Mouse (Mus musculus): ENCODE data around the gene R3hdm4. TPM values are rescaled to one million over a fixed set of nuclear protein-coding genes. Genes with fewer than 3 reads are reported as not detected.
"Not testable (repeated sequence)": the region's sequence is repeated elsewhere in the genome, so short reads cannot be mapped to it uniquely, and the experiment has no call there.

The R3hdm4 gene
- polyA plus RNA-seq, 1 experiment from 2014 or later, result 228 TPM

DNA sequence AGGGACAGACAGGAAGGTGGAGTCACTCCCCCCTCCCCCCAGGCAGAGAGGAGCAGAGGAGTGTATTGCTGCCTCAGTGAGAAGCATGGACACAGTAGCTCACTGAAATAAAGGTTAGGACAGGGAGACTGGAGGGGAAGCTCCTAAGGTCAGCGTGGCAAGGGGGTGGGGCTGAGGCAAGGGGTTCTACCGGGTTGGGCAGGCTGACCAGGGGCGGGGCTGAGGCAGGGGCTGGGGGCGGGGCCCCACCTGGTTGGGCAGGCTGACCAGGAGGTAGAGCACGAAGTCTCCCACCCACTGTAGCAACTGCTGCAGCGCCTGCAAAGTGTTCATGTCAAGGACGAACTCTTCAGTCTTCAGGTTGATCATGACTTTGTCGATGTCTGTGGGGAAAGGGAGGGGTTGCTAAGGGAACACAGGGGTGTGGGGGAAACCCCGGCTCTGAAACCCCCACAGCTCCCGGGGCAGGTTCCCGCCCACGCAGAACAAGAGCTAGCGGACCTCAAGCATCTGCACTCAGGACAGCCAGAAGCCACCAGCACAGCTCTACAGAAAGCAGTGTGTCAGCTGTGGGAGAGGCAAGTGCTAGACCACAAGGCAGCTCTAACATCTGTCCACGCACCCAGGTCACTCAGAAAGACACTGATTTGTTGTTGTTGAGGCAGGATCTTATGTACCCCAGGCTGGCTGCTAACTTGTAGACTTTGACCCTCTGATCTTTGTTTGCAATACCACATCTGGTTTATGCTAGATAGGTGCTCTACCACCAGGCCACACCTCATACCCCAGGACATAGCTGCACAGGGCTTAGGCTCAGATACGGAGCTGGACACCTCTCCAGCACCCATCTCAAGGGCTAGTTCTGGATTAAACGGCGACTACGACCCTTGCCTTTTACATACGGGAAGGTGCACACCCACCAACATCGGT lies 23.4 kb downstream of the R3hdm4 start:
- 56% methylated on average over 20 of the region's 20 CpGs for WGBS

DNA sequence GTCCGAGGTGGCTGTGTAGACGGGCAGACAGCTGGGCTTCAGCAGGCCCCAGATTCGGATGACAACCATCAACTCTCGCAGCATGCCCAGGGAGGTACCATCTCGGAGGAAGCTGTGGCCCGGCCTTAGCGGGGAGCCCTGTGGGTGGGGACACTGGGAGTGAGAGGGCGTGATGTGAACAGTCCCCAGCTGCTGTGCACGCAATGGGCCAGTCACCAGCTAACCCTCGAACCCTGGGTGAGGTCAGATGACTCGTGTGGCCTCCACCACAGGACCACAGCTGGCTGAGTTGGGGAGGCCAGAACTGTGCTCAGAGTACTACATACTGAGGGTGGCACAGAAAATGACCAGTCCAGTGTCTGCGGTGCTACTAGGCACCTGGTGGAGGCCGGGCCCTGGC lies 24.2 kb downstream of the R3hdm4 start:
- 89% methylated on average over 13 of the region's 13 CpGs for WGBS
- peaks cover 59% of the 10 kb centered on the region for H3K36me3 ChIP-seq (replicated peaks; ENCODE audit: control insufficient read depth, insufficient read depth)
- DNase-seq (ENCODE audit: low spot score) (no peak), ATAC-seq (ENCODE audit: low FRiP score) (no peak)
- no peak overlapping the region for H3K27ac ChIP-seq
- peaks cover 8% of the 10 kb centered on the region; the same call in 1 of the 2 replicates for H3K4me1 ChIP-seq (replicated peaks; ENCODE audit: control insufficient read depth, insufficient read depth, low read length)
- no peak overlapping the region for H3K4me2 ChIP-seq (replicated peaks)
- H3K27me3 ChIP-seq (ENCODE audit: control insufficient read depth, insufficient read depth, low read length), result no peaks in the 10 kb centered on the region
- no peaks in the 10 kb centered on the region for H3K9me3 ChIP-seq (ENCODE audit: control insufficient read depth, low read length)
- no peak overlapping the region for H3K4me3 ChIP-seq (replicated peaks; ENCODE audit: low read length)
- no peak overlapping the region for H3K9ac ChIP-seq

More for the DNA sequence above, 23.4 kb downstream of the R3hdm4 start:
- no peaks in the 10 kb centered on the region for H3K27me3 ChIP-seq (ENCODE audit: control insufficient read depth, insufficient read depth, low read length)
- H3K4me1 ChIP-seq (replicated peaks; ENCODE audit: control insufficient read depth, insufficient read depth, low read length), result peaks cover 8% of the 10 kb centered on the region; the same call in 1 of the 2 replicates
- no peak for DNase-seq (ENCODE audit: low spot score)
- no peak overlapping the region for H3K4me2 ChIP-seq (replicated peaks)
- no peak for ATAC-seq (ENCODE audit: low FRiP score)
- no peak overlapping the region; the same call in 1 of the 2 replicates for H3K9ac ChIP-seq
- peaks cover 65% of the 10 kb centered on the region for H3K36me3 ChIP-seq (replicated peaks; ENCODE audit: control insufficient read depth, insufficient read depth)
- no peak overlapping the region for H3K4me3 ChIP-seq (replicated peaks; ENCODE audit: low read length)
- no peaks in the 10 kb centered on the region for H3K9me3 ChIP-seq (ENCODE audit: control insufficient read depth, low read length)
- no peak overlapping the region for H3K27ac ChIP-seq

DNA sequence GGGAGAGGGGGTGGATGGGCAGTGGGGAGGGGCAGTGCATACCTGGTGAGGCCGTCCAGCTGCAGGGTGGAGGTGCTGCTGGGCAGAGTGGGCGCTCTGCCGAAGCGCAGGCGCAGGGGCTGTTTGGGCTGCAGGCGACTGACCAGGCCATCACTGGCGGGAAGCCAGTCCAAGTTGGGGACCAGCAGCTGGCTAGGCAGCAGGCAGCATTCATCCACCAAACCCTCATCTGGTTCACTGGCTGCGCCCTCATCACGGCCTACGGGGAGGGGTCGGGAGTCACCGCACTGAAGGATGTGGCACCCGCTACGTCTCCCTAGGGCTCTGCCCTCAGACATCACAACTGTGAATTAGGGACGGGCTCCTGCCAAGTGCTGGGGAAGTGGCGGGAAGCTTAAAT lies 24.7 kb downstream of the R3hdm4 start:
- no peak overlapping the region for H3K9ac ChIP-seq
- no peak overlapping the region for H3K27ac ChIP-seq
- H3K4me2 ChIP-seq (replicated peaks), result no peak overlapping the region
- no peaks in the 10 kb centered on the region for H3K9me3 ChIP-seq (ENCODE audit: control insufficient read depth, low read length)
- ATAC-seq (ENCODE audit: low FRiP score) (no peak), DNase-seq (ENCODE audit: low spot score) (no peak)
- peaks cover 6% of the 10 kb centered on the region; the same call in 1 of the 2 replicates for H3K4me1 ChIP-seq (replicated peaks; ENCODE audit: control insufficient read depth, insufficient read depth, low read length)
- H3K27me3 ChIP-seq (ENCODE audit: control insufficient read depth, insufficient read depth, low read length), result no peaks in the 10 kb centered on the region
- H3K4me3 ChIP-seq (replicated peaks; ENCODE audit: low read length), result no peak overlapping the region
- WGBS, result 89% methylated on average over 16 of the region's 16 CpGs
- H3K36me3 ChIP-seq (replicated peaks; ENCODE audit: control insufficient read depth, insufficient read depth), result peaks cover 54% of the 10 kb centered on the region

DNA sequence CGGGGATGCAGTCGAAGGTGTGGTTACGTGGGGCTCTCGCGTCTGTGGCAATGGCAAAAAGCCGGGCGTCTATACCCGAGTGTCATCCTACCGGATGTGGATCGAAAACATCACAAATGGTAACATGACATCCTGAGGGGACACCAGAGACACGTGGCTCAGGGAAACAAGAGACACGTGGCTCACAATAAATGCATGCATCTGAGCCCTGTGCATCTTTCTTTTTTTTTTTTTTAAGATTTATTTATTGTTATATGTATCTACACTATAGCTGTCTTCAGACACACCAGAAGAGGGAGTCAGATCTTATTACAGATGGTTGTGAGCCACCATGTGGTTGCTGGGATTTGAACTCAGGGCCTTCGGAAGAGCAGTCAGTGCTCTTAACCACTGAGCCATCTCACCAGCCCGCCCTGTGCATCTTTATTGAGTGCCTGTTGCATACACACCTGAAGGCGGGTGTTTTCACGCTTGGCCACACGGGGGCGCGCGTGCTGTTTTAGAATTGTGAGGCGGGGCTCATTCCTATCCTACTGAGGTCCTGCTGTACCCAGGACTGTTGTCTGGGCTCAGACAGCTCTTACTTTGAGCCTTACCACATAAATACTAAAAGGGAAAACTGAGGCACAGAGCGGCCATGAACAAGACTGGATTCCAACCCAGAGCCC lies 28.4 kb downstream of the R3hdm4 start:
- ATAC-seq (ENCODE audit: low FRiP score), result peak; percentile 21; the same call in 1 of the 2 replicates
- peak; percentile 79 for DNase-seq (ENCODE audit: low spot score)
- 46% methylated on average over 22 of the region's 22 CpGs for WGBS
- H3K27ac ChIP-seq; H3K27me3 ChIP-seq (ENCODE audit: control insufficient read depth, insufficient read depth, low read length); H3K4me3 ChIP-seq (replicated peaks; ENCODE audit: low read length); H3K4me2 ChIP-seq (replicated peaks); H3K4me1 ChIP-seq (replicated peaks; ENCODE audit: control insufficient read depth, insufficient read depth, low read length); H3K9me3 ChIP-seq (ENCODE audit: control insufficient read depth, low read length); H3K9ac ChIP-seq: not testable (repeated sequence)
- H3K36me3 ChIP-seq (replicated peaks; ENCODE audit: control insufficient read depth, insufficient read depth), result peaks cover 31% of the 10 kb centered on the region

DNA sequence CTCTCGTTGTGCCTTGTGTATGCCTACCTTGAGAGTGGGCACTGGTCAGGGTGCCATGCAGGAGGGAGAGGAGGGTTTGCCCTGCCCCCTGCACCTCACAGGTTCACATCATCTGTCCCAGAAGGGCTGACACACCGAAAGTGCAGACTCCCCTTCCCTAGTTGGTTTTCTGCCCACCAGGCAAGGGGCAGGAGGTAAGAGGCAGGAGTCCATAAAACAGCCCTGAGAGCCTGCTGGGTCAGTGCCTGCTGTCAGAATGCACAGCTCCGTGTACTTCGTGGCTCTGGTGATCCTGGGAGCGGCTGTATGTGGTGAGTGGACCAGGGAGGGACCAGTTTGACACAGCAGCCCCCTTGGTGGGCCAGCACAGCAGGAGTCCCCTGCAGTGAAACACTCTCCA lies 30.3 kb downstream of the R3hdm4 start, which contains the start of gene Cfd:
Gene Cfd, plus strand, starts transcription at position 184 of the 400 bp plus-strand sequence.
- Histone ChIP-seq H3K4me1 (replicated peaks; ENCODE audit: control insufficient read depth, insufficient read depth, low read length) (no peaks in the 10 kb centered on the region), H3K36me3 (replicated peaks; ENCODE audit: control insufficient read depth, insufficient read depth) (peaks cover 14% of the 10 kb centered on the region), H3K4me3 (replicated peaks; ENCODE audit: low read length) (no peak within 1 kb of the TSS), H3K27ac (no peak within 1 kb of the TSS), H3K9me3 (ENCODE audit: control insufficient read depth, low read length) (no peaks in the 10 kb centered on the region), H3K4me2 (replicated peaks) (no peak within 1 kb of the TSS), H3K9ac (no peak within 1 kb of the TSS), H3K27me3 (ENCODE audit: control insufficient read depth, insufficient read depth, low read length) (no peaks in the 10 kb centered on the region)
- DNase-seq (ENCODE audit: low spot score) (no peak), ATAC-seq (ENCODE audit: low FRiP score) (no peak)
- 35% methylated on average over 5 of the region's 5 CpGs for WGBS

DNA sequence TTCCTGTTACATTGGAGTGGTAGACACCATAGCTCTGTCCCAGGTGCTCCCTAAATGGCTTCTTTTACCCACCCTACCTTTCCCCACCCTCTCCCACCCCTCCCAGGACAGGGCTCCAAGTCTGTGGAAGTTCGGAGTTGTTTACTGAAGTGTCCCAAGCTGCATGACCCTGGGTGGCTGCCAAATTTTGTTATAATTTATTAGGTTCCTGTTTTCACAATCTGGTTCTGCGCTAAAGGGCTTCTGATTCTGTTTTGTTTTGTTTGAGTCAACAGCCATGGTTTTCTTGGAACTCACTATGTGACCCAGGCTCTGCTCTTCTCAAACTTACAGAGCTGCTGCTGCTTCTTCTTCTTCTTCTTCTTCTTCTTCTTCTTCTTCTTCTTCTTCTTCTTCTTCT lies 31.6 kb downstream of the R3hdm4 start:
- H3K27ac ChIP-seq, result no peak overlapping the region
- 91% methylated on average over 2 of the region's 2 CpGs for WGBS

DNA sequence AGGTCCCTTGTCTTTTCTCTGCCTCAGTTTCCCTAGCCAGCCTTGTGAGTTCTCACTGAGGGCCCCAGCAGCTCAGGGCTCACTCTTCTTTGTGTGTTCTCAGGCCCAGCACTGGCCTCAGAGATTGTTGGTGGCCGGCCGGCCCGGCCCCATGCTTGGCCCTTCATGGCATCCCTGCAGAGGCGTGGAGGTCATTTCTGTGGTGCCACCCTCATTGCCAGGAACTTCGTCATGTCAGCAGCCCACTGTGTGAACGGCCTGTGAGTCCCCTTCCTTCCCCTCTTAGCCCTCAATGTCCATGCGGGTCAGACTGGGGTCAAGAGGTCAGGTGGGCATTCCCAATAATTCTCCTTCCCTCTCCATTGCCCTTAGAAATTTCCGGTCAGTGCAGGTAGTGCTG lies 34.4 kb downstream of the R3hdm4 start:
- no peak for ATAC-seq (ENCODE audit: low FRiP score)
- H3K4me3 ChIP-seq (replicated peaks; ENCODE audit: low read length), result no peak overlapping the region

More for the DNA sequence above, 31.6 kb downstream of the R3hdm4 start:
- Histone ChIP-seq H3K9ac (no peak overlapping the region), H3K27me3 (ENCODE audit: control insufficient read depth, insufficient read depth, low read length) (no peaks in the 10 kb centered on the region), H3K9me3 (ENCODE audit: control insufficient read depth, low read length) (no peaks in the 10 kb centered on the region), H3K4me3 (replicated peaks; ENCODE audit: low read length) (no peak overlapping the region), H3K4me2 (replicated peaks) (no peak overlapping the region), H3K36me3 (replicated peaks; ENCODE audit: control insufficient read depth, insufficient read depth) (peaks cover 6% of the 10 kb centered on the region; the same call in 1 of the 2 replicates), H3K4me1 (replicated peaks; ENCODE audit: control insufficient read depth, insufficient read depth, low read length) (no peaks in the 10 kb centered on the region)
- no peak for DNase-seq (ENCODE audit: low spot score)
- ATAC-seq (ENCODE audit: low FRiP score), result no peak

DNA sequence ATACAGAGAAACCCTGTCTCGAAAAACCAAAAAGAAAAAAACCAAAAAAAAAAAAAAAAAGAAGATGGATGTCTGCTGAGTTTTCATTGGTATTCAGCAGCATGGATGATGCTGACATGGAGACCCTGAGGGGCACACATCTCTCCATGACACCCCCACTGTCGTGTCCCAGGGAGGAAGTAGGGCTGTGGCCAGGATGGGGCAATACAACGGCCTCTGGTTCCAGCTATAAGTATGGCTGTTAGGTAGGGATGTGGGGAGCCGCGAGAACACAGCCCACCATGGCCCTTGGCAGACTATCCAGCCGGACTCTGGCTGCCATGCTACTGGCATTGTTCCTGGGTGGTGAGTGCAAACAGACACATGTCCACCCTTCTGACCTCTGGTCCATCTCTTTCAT lies 35.0 kb downstream of the R3hdm4 start, which contains the start of gene Elane:
Gene Elane, plus strand, starts transcription at position 194 of the 400 bp plus-strand sequence.
- WGBS, result 78% methylated on average over 6 of the region's 6 CpGs
- Histone ChIP-seq H3K27me3 (ENCODE audit: control insufficient read depth, insufficient read depth, low read length) (peaks cover 16% of the 10 kb centered on the region; the same call in 1 of the 2 replicates), H3K4me2 (replicated peaks) (no peak within 1 kb of the TSS), H3K4me1 (replicated peaks; ENCODE audit: control insufficient read depth, insufficient read depth, low read length) (peaks cover 5% of the 10 kb centered on the region; the same call in 1 of the 2 replicates), H3K36me3 (replicated peaks; ENCODE audit: control insufficient read depth, insufficient read depth) (no peaks in the 10 kb centered on the region), H3K9me3 (ENCODE audit: control insufficient read depth, low read length) (no peaks in the 10 kb centered on the region), H3K4me3 (replicated peaks; ENCODE audit: low read length) (no peak within 1 kb of the TSS), H3K27ac (no peak within 1 kb of the TSS), H3K9ac (no peak within 1 kb of the TSS)
- DNase-seq (ENCODE audit: low spot score), result no peak
- no peak for ATAC-seq (ENCODE audit: low FRiP score)

More for the DNA sequence above, 34.4 kb downstream of the R3hdm4 start:
- Histone ChIP-seq H3K9me3 (ENCODE audit: control insufficient read depth, low read length) (no peaks in the 10 kb centered on the region), H3K4me1 (replicated peaks; ENCODE audit: control insufficient read depth, insufficient read depth, low read length) (peaks cover 5% of the 10 kb centered on the region; the same call in 1 of the 2 replicates), H3K27me3 (ENCODE audit: control insufficient read depth, insufficient read depth, low read length) (peaks cover 15% of the 10 kb centered on the region; the same call in 1 of the 2 replicates), H3K4me2 (replicated peaks) (no peak overlapping the region), H3K27ac (no peak overlapping the region), H3K36me3 (replicated peaks; ENCODE audit: control insufficient read depth, insufficient read depth) (no peaks in the 10 kb centered on the region), H3K9ac (no peak overlapping the region)
- WGBS, result 81% methylated on average over 8 of the region's 8 CpGs
- DNase-seq (ENCODE audit: low spot score), result no peak

DNA sequence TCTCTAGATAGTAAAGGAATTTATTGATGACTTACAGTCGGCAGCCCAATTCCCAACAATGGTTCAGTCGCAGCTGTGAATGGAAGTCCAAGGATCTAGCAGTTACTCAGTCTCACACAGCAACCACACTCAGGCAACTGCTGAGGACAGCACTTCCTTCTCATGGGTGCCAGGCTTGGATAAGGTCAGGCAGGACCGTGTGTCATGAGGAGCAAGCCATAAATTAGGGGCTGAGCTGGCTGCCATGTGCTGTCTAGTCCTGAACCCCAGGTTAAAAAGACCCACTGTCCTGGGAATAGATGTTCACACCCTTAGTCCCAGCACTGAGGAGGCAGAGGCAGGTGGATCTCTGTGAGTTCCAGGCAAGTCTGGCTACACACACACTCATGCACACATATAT lies 36.1 kb downstream of the R3hdm4 start:
- H3K27me3 ChIP-seq (ENCODE audit: control insufficient read depth, insufficient read depth, low read length), result peaks cover 24% of the 10 kb centered on the region; the same call in 1 of the 2 replicates
- H3K36me3 ChIP-seq (replicated peaks; ENCODE audit: control insufficient read depth, insufficient read depth); H3K27ac ChIP-seq; H3K4me1 ChIP-seq (replicated peaks; ENCODE audit: control insufficient read depth, insufficient read depth, low read length); DNase-seq (ENCODE audit: low spot score); H3K9ac ChIP-seq; H3K4me2 ChIP-seq (replicated peaks); H3K9me3 ChIP-seq (ENCODE audit: control insufficient read depth, low read length); H3K4me3 ChIP-seq (replicated peaks; ENCODE audit: low read length); ATAC-seq (ENCODE audit: low FRiP score): not testable (repeated sequence)
- 80% methylated on average over 3 of the region's 3 CpGs for WGBS

All from hindbrain, embryonic 14.5 days (tissue).